In genomic region chr17:34586796-34587422, GRCm38 (mm10) we compare ENCODE assay signal across 8 mouse cellular contexts. TPM values are rescaled to one million over a fixed set of nuclear protein-coding genes. Genes with fewer than 3 reads are reported as not detected.
A peak's percentile ranks its signal among the peaks of the same experiment; 100 is the strongest.
DNase-seq lines count a peak whose midpoint lies in the region; ATAC-seq lines count a peak whose summit lies in the region.

No protein-coding gene starts in this region.

- H3K27me3 ChIP-seq in embryonic facial prominence, embryonic 13.5 days: no peaks in the 10 kb centered on the region
- H3K27me3 ChIP-seq in limb, embryonic 13.5 days: no peaks in the 10 kb centered on the region
- H3K27me3 ChIP-seq in midbrain, embryonic 13.5 days: no peaks in the 10 kb centered on the region

- peak overlapping the region; percentile 91 for H3K4me2 ChIP-seq in embryonic facial prominence, embryonic 13.5 days
- peak overlapping the region; percentile 98 for H3K4me2 ChIP-seq in limb, embryonic 13.5 days (replicated peaks)
- H3K4me2 ChIP-seq in midbrain, embryonic 13.5 days (replicated peaks): peak overlapping the region; percentile 89

- WGBS in embryonic facial prominence, embryonic 13.5 days: under 1% methylated on average over 38 of the region's 38 CpGs
- WGBS in limb, embryonic 13.5 days: under 1% methylated on average over 38 of the region's 38 CpGs
- WGBS in midbrain, embryonic 13.5 days: 0% methylated on average over 37 of the region's 38 CpGs

- peak overlapping the region; percentile 98 for H3K27ac ChIP-seq in embryonic facial prominence, embryonic 13.5 days
- H3K27ac ChIP-seq in limb, embryonic 13.5 days: peak overlapping the region; percentile 98
- peak overlapping the region; percentile 100 for H3K27ac ChIP-seq in midbrain, embryonic 13.5 days

- H3K36me3 ChIP-seq in embryonic facial prominence, embryonic 13.5 days: no peaks in the 10 kb centered on the region
- no peaks in the 10 kb centered on the region for H3K36me3 ChIP-seq in limb, embryonic 13.5 days
- H3K36me3 ChIP-seq in midbrain, embryonic 13.5 days: no peaks in the 10 kb centered on the region

- peak; percentile 86 for DNase-seq in 416B (ENCODE audit: low read depth)
- peak; percentile 89 to 95 for DNase-seq in adrenal gland, postnatal 36 days
- peak; percentile 83 to 87 for DNase-seq in heart, adult 9 months (ENCODE audit: low spot score in 2 of 2)
- peak; percentile 79 to 81 for DNase-seq in kidney, adult 8-10 months
- peak; percentile 40 for DNase-seq in spleen, adult 12 weeks (ENCODE audit: low spot score)

- peak overlapping the region; percentile 75 for H3K4me3 ChIP-seq in embryonic facial prominence, embryonic 13.5 days
- H3K4me3 ChIP-seq in limb, embryonic 13.5 days: peak overlapping the region; percentile 75
- peak overlapping the region; percentile 63 for H3K4me3 ChIP-seq in midbrain, embryonic 13.5 days (replicated peaks)

- no peaks in the 10 kb centered on the region for H3K9me3 ChIP-seq in embryonic facial prominence, embryonic 13.5 days
- no peaks in the 10 kb centered on the region for H3K9me3 ChIP-seq in limb, embryonic 13.5 days
- H3K9me3 ChIP-seq in midbrain, embryonic 13.5 days: no peaks in the 10 kb centered on the region

- H3K4me1 ChIP-seq in embryonic facial prominence, embryonic 13.5 days: peaks cover 52% of the 10 kb centered on the region
- peaks cover 49% of the 10 kb centered on the region for H3K4me1 ChIP-seq in limb, embryonic 13.5 days
- H3K4me1 ChIP-seq in midbrain, embryonic 13.5 days (replicated peaks): peaks cover 54% of the 10 kb centered on the region

- peak overlapping the region; percentile 95 for H3K9ac ChIP-seq in embryonic facial prominence, embryonic 13.5 days
- H3K9ac ChIP-seq in limb, embryonic 13.5 days: peak overlapping the region; percentile 94
- peak overlapping the region; percentile 93 for H3K9ac ChIP-seq in midbrain, embryonic 13.5 days (replicated peaks)

- ATAC-seq in embryonic facial prominence, embryonic 13.5 days (ENCODE audit: insufficient number of reproducible peaks, insufficient read depth, low FRiP score, low TSS enrichment, low read depth): peak; percentile 79
- peak; percentile 85 for ATAC-seq in limb, embryonic 13.5 days (ENCODE audit: low FRiP score, low read depth)
- peak; percentile 79 for ATAC-seq in midbrain, embryonic 13.5 days

RNA-seq across cellular contexts. Expression of gene Gpsm3, which starts 2.7 kb away (rescaled TPM):
- 1 to 10 TPM; 5.2 to 6.2 TPM for total RNA-seq in adrenal gland, postnatal 36 days (2021)
- 5.3 and 6.0 TPM in 2 replicates for polyA plus RNA-seq in embryonic facial prominence, embryonic 13.5 days (2015; fragmentation: Nextera tagmentation; extraction: Ambion mirVana)
- polyA plus RNA-seq in limb, embryonic 13.5 days (2015; fragmentation: Nextera tagmentation; extraction: Ambion mirVana): 4.0 and 5.8 TPM in 2 replicates
- polyA plus RNA-seq in midbrain, embryonic 13.5 days (2015; fragmentation: Nextera tagmentation; extraction: Ambion mirVana): 2.8 and 3.4 TPM in 2 replicates

RNA-seq across cellular contexts. Expression of gene Pbx2, which starts 4.2 kb away (rescaled TPM):
- total RNA-seq in adrenal gland, postnatal 36 days (2021): 10 to 100 TPM; 34.7 to 41.4 TPM
- 14.8 and 19.2 TPM in 2 replicates for polyA plus RNA-seq in embryonic facial prominence, embryonic 13.5 days (2015; fragmentation: Nextera tagmentation; extraction: Ambion mirVana)
- polyA plus RNA-seq in limb, embryonic 13.5 days (2015; fragmentation: Nextera tagmentation; extraction: Ambion mirVana): 17.6 and 18.9 TPM in 2 replicates
- 13.3 and 15.3 TPM in 2 replicates for polyA plus RNA-seq in midbrain, embryonic 13.5 days (2015; fragmentation: Nextera tagmentation; extraction: Ambion mirVana)

RNA-seq across cellular contexts. Expression of gene Ager, which starts 10.8 kb away (rescaled TPM):
- total RNA-seq in adrenal gland, postnatal 36 days (2021): under 1 TPM; 0.82 to 0.99 TPM
- polyA plus RNA-seq in embryonic facial prominence, embryonic 13.5 days (2015; fragmentation: Nextera tagmentation; extraction: Ambion mirVana): 3.6 and 4.2 TPM in 2 replicates
- polyA plus RNA-seq in limb, embryonic 13.5 days (2015; fragmentation: Nextera tagmentation; extraction: Ambion mirVana): 3.5 TPM in 2 replicates
- polyA plus RNA-seq in midbrain, embryonic 13.5 days (2015; fragmentation: Nextera tagmentation; extraction: Ambion mirVana): 1.5 and 2.2 TPM in 2 replicates

RNA-seq across cellular contexts. Expression of gene Rnf5, which starts 16.6 kb away (rescaled TPM):
- 10 to 100 TPM; 67.7 to 86.5 TPM for total RNA-seq in adrenal gland, postnatal 36 days (2021)
- 130 and 132 TPM in 2 replicates for polyA plus RNA-seq in embryonic facial prominence, embryonic 13.5 days (2015; fragmentation: Nextera tagmentation; extraction: Ambion mirVana)
- polyA plus RNA-seq in limb, embryonic 13.5 days (2015; fragmentation: Nextera tagmentation; extraction: Ambion mirVana): 133 and 135 TPM in 2 replicates
- 324 and 337 TPM in 2 replicates for polyA plus RNA-seq in midbrain, embryonic 13.5 days (2015; fragmentation: Nextera tagmentation; extraction: Ambion mirVana)

RNA-seq across cellular contexts. Expression of gene Agpat1, which starts 17.2 kb away (rescaled TPM):
- 100 to 1,000 TPM in 1 of 2 experiments, 10 to 100 TPM in 1; 99.4 to 109 TPM for total RNA-seq in adrenal gland, postnatal 36 days (2021)
- 50.7 and 57.5 TPM in 2 replicates for polyA plus RNA-seq in embryonic facial prominence, embryonic 13.5 days (2015; fragmentation: Nextera tagmentation; extraction: Ambion mirVana)
- 52.9 and 58.4 TPM in 2 replicates for polyA plus RNA-seq in limb, embryonic 13.5 days (2015; fragmentation: Nextera tagmentation; extraction: Ambion mirVana)
- polyA plus RNA-seq in midbrain, embryonic 13.5 days (2015; fragmentation: Nextera tagmentation; extraction: Ambion mirVana): 86.0 and 100 TPM in 2 replicates

Comparison
In these comparisons a context has a peak if more than half of its experiments do, and no peak if none do; other contexts are left out.
1. Peak in every context shown above with its lines: DNase-seq, ATAC-seq, H3K4me3 ChIP-seq and H3K27ac ChIP-seq.
2. DNase-seq: peak in every context shown above with its lines; median percentile 92 in adrenal gland, postnatal 36 days; 86 in 416B; 85 in heart, adult 9 months; 80 in kidney, adult 8-10 months; 40 in spleen, adult 12 weeks.